Mouse (Mus musculus): ENCODE measurements at regions not wholly inside any gene's neighbourhood (a gene's known extent, or its start where the extent isn't known, plus 50 kb on each side); places are given as distances from the start of the nearest gene placed in this dataset.

DNA sequence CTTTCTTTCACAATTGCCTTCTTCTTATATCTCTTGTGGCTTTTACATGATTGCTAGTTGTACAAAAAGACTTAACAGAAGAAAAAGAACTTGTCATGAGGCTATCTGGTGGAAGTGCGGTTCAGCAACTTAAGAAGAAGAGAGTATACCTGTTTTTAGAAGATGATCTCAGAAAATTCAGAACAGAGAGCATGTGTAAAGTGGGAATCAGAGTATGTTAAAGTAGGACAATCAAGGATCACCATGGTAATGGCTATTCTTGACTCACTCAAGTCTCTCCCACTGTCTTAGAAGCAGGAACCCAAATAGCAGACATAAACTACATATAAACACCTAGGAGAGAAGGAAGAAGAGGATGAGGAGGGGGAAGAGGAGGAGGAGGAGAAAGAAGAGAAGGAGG lies 857.9 kb upstream of the Nr2f1 start:
- no peak for DNase-seq (ENCODE audit: low spot score)

DNA sequence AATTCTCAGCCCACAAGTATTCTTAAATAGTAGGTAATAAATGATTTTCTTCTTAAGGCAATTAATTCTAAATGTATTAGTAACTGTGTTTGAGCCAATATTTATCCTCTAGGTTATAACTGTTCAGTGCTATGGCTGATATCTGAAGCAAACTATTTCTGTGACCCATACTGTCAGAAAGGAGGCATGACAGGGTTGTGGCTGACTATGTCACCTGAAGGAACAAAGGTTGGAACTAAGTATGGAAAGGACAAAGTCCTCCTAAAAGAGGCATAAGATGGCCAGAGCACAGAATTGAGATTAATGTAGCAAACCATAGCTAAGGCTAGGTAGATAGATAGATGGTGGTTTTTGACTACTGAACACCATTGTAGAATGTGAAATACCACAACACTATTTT lies 854.9 kb upstream of the Nr2f1 start:
- DNase-seq (ENCODE audit: low spot score): no peak

DNA sequence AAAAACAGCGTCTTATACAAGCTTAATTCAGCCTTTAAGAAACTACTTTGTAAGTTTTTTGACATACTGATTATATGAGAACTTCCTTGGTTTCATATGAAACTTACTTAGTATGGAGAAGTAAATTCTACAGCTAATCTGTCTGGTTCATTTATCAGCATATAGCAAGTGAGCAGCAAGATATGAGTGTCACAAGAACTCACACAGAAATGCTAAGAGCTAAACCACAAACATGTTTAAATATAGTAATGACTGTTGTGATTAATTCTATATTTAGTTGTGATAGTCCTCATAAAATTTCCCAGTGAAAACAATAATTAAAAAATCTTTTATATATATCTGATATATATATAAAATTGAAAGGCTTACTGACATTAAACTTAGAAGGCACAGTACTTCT lies 853.9 kb upstream of the Nr2f1 start:
- DNase-seq (ENCODE audit: low spot score): no peak

DNA sequence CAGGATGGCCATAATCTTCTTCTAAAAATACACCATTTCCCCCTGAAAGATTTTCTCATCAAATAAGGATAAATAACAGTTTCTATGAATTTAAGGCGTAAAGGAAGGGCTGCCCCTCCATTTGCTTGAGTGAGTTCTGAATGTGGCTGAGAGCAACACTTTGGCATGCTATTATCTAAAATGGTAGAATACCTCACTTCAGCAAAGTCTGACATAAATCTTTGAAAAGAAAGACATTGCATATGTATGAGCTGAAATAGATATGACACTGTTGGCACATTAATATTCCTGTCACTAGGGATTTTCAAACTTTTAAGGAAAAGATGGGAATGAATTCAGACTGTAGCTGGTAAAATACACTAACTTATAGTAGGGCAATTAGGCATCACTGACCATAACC lies 847.7 kb upstream of the Nr2f1 start:
- DNase-seq (ENCODE audit: low spot score): no peak

DNA sequence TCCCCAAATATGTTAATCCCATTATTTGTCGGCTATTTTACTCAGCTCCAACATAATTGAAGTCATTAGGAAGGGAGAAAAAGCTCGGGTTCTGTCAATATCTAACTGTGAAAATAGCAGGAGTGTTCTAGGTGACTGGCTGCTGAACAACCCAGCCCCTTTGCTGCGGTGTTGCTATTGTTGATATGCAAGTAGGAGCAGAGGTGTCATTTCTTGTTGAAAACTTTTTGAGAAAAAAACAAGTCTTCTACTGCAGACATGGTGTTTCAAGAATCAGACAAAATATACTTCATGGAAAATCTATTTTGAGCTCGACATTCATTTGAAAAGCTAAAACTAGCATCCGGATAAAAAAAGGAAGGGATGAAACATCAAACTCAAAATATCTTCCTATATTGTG lies 845.1 kb upstream of the Nr2f1 start:
- no peak for DNase-seq (ENCODE audit: low spot score)

DNA sequence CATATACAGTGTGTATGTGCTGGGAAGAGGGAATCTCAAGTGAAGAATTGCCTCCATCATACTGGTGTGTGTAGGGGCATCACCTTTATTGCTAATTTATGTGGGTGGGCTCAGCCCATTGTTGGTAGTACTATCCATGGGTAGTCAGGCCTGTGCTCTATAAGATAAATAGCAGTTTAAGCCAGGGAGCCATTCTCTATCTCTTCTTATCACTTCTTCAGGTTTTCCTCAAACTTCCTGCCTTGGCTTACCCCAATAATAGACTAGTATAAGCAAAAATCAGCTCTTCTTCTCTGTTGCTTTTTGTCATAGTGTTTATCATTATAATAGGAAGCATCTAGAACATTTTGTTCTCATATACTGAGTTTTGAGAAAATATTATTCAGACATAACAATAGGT lies 838.3 kb upstream of the Nr2f1 start:
- no peak for DNase-seq (ENCODE audit: low spot score)

DNA sequence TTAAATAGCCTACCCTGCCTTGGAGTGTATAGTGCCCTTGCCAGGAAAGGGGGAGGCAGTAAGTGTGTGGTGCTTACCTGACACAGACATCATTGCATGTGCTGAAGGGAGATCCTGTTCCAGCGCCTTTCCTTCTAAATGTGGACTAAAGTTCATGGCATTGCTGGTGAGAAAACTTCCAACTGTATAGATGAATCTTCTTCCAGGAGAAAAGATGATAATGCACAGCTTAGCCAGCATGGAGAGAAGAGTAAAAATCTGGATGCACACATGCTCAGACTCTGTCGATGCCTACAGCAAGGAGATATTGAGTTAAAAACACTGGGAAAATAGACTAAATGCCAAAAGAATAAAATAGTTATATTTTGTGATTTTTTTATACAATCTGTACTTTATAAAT lies 835.7 kb upstream of the Nr2f1 start:
- no peak for DNase-seq (ENCODE audit: low spot score)

DNA sequence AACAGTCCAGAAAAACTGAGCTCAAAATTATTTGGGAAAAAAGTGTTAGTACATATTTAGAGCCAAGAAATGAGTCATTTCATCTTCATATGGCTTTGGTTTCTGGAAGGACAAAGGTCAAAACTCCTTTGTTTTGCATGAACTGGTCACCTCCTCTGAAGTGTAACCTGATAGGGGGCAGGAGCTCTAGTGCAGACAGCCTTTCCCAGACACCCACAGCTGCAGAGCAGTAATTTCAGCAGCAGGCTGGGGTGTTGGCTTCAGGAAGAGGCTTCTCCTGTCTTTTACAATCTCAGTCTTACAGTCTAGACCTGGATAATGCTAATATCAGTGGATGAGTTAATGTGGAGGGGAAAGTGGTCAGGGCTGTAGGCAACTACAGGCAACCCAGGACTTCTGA lies 830.4 kb upstream of the Nr2f1 start:
- no peak for DNase-seq (ENCODE audit: low spot score)

DNA sequence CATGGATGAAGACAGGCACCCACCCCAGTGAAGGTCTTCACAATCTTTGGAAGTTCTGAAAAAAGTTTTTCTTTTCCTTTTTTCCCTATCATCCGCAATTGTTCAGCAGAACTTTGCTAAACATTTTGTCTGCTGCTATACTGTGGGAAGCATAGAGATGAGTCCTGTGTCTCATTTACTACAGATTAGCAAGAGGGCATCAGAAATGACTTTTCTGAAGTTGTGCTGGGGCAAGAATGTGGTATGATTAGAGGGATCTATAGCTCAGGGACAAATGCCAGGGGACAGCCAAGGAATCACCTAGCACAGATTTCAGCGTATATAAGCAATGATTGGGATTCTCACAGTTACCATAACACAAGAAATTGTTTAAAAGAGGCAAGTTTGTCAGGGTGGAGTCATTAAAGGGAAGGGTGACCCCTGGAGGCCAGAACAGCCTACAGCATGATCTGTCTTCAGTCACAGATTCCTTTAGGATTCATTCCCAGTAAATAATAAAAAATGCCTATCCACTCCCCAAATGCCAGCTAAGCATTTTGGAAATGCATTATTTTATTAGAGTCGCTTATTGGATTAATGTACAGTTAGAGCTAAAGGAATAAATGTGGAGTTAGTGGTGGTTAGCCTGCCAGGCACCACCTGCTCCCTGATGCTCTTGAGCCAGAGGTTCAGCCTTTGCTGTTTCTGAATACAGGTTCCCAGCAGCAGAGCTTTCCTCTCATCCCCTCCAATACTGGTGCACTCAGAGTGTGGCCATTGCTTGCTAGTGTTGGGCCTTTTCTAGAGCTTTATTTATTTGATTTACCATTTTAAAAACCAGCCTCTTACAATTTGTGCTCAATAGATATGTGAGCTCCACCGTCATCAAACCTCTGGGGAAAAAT lies 828.6 kb upstream of the Nr2f1 start:
- DNase-seq (ENCODE audit: low spot score): peak; percentile 52

DNA sequence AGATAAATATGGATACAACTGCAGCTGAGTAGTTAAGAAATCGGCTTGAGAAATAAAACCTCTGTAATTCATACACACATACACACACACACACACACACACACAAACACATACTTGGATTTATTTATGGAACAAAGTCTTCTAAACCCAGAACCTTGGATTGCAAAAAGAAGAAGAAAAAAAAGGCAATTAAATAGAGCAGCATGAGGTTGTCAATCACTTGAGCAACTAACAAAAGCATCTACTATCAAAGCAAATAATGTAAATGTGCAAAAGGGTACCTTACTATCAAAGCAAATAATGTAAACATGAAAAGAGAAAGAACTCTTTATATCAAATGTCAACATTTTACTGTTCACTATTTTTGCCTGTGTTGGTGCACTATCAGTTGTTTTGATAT lies 826.1 kb upstream of the Nr2f1 start:
- DNase-seq (ENCODE audit: low spot score): no peak

DNA sequence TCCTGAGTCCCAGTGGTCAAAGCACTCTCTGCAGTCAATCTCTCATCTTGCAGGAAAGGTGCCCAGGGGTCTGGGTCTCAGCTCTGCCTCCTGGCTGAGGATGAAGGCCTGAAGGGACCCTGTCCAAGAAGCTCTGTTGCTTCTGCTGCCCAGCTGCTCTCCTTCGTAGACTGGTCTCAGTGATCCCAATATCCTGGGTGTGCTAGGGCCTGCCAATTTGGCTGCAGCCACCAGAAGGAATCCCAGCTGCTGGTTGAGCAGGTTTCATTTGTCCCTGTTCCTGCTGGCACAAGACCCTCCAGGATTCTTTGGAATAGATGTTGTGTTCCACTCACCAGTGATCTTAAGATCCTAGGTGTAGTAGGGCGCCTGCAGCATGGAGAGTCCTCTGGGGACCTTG lies 818.5 kb upstream of the Nr2f1 start:
- DNase-seq (ENCODE audit: low spot score): no peak

DNA sequence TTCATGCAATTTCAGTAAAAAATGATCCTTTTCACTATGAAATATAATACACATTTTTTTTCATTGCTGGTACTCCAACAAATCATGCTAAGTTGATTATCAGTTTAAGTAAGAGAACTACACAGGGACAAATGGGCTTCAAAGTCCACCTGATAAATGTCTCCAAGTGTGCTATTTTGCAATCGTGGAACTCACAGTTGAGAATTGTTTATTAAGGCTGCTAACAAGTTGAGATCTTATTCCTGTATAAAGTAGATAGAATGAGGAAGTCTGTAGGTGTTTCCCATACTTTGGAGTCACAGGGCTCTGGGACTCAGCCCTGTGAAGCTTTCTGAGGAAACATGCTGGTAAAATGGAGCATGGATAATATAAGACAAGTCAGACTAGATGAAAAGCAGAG lies 803.8 kb upstream of the Nr2f1 start:
- DNase-seq (ENCODE audit: low spot score): no peak

DNA sequence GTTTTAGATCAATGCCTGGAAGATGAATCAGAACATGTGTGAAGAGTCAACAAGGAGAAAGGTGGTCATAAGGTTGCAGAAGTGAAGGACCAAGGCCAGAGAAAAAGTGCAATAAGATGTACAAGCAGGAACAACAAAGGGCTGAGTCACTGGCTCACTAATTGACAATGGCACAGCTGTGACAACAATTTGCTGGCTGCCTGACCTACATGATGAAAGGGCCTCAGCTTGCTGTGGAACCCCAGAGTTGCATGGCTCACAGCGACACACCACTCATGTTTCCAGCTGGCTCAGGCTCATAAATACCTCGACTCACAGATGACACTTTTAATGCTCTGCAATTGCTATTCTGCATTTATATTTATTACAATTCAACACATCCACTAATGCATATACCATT lies 799.3 kb upstream of the Nr2f1 start:
- no peak for DNase-seq (ENCODE audit: low spot score)

DNA sequence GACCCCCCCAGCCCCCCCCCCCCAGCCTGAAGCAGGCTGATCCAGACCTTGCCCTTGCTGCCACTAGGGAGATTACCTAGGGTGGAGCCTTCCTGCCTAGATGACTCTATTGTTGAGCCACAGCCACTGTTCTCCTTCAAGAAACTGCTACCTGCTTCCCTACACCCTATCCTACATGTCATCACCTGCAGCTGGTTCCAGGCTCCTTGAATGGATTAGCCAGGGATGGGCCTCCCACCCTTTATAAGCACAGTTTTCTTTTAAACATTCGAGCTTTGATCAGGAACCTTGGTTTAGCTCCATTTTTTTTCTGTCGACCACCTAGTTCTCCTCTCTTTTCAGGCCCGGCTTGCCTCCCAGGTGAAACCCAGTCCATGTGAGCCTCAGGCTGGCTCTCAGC lies 792.8 kb upstream of the Nr2f1 start:
- no peak for DNase-seq (ENCODE audit: low spot score)

DNA sequence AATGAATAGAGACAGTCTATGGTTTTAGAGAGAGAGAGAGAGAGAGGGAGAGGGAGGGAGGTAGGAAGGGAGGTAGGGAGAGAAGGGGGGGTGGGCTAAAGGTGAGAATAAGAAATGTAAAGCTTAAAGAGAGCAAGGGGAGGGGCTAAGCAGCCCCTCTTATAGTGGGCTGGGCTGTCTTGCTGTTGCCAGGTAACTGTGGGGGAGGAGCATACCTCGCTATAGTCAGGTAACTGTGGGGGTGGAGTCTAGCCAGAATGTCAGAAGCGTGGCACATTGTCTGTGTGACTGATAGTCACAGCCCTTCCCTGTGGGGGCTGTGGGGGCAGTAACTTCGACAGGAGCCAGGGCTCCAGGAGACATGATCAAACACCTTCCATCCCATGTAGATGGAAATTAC lies 786.4 kb upstream of the Nr2f1 start:
- no peak for DNase-seq (ENCODE audit: low spot score)

DNA sequence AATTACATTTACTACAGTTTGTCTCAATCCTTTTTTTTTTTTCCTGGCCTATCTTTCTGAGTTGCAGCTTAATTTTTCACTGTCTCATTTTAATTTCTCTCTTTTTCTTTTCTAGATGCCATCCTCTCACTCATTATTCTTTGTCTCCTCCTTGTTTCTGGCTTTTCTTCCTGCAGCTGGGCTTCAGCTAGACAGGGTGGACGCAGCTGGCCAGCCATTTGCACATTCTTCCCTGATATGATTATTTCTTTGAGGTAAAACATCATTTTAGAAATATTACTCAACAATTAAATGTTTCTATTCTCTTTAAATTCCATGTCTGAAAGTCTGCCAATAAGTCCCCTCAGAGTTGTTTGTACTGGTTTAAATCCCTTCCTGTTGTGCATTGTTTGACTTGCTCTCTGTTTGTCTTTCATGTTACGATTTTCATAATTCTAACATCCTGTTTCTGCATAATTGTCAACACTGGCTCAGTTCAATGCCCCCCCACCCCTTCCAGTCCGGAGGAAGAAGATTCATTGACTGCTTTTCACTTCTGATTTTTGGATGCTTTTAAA lies 777.7 kb upstream of the Nr2f1 start:
- DNase-seq (ENCODE audit: low spot score): no peak

DNA sequence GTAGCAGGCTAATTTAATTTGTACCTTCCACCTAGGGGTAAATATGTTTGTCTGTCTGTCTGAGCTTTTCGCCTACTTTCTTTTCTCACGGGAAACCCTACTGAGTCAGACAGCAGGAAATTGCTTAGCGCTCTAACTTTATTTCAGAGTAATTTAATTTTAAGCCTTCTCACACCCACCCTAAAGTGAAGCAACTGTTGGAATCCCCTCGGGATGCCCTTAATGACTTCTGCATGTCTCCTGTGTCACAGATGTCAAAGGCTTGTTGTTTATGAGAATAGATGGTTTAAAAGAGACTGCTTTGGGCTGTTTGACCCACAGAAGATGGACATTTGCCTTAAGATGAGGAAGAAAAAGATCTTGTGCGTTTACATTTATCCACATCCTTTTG lies 738.8 kb upstream of the Nr2f1 start:
- no peak for DNase-seq (ENCODE audit: low spot score)

DNA sequence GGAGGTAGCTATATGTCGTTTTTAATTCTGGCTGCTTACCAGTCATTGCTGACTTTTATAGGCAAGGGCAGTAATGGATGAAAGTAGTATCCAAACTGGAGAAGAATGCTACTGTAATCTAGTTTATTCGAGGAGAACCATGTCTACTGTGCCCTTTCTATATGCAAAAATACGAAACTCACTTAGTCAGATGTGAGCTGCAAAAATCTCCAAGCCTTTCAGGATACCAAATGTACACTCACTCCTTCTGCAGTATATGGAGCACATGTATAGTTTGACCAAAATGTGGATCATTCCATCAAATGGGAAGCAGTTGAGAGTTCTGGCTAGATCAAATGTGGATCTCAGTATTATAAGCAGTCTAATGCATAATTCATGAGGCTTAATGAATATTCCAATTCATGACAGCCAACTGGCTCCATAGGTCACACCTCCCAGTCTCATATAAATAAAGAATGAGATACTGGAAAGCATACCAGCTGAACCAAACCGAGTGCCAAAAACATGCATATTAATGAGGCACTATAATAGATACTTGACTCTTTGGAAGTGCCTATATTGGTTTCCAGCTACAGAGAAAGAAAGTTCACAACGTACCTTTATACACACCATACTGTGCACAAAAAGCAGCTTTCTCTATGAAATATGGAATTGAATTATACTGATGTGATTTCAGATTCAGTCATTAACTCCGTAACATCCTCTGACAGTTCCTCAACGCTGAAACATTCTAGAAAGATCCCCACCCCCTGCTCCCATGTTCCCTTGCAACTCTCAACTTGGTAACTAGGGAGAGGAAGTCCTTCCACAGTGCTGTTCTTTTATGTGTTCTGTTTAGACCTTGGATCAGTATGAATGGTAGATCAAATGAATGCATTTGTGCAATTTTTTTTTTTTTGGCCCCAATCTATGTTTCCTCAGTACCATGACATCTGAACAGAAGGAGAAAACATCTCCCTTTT lies 738.1 kb upstream of the Nr2f1 start:
- DNase-seq (ENCODE audit: low spot score): no peak

DNA sequence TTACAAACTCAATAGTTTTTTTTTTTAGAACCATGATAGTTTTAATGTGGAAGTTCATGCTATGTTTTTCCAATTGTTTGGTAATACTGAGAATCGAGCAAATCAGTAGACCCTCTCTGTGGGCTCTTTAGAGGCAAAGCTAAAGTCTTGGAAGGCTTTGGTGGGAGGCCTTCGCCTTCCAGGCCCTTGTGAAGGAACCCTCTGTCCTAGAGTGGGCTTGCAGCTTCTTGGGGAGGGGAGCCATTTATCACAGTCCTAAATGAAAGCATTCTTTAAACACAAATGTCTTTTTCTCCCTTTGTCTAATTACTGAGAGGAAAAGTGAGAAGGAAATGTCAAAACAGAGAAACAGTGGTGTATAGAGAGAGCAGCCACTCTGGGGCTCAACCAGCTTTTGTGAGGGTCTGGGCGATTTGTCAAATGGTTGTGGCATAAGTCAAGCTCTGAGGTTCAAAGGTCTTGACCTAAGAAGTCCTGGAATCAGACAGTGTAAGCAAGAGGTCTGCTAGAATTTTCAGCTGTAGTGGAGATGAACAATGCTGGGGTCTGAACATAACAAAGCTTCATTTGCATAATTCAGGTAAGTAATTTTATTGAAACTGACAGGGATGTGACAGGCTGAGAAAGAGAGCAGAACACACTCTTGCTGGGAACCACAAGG lies 736.6 kb upstream of the Nr2f1 start:
- no peak for DNase-seq (ENCODE audit: low spot score)

DNA sequence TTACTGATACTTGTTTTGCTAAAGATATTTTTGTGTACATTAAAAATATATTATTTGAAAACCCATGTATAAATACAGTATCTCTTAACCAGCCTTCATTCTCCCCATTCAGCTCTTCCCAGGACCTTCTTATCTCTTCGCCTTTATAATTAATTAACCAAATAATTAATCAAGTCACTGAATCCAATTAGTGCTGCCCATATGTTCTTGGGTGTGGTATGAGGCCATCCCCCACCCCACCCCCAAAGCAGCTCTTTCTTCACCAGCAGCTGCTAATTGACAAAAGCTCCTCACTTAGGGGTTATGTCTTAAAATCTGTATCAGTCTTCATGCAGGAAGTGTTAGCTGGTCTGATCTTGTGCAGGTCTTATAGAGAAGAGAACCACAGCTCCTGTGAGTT lies 728.8 kb upstream of the Nr2f1 start:
- no peak for DNase-seq (ENCODE audit: low spot score)

DNA sequence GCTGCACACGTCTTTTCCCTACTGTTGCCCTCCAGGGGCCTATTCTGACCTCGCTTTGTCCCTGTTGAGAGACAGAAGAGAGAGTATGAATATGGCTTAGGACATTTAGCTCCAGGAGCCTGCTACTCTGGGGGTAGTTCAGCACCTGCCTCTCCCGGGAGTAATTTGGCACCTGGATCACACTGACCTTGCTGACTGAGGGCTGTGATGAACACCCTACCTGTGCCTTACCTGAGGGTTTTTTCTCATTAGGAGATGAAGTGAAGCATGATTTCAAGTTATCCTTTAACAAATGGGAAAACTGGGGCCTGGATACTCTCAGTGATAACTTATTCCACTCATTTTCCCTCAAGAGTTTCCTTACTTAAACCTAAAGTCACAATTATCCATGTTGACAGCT lies 721.2 kb upstream of the Nr2f1 start:
- no peak for DNase-seq (ENCODE audit: low spot score)

DNA sequence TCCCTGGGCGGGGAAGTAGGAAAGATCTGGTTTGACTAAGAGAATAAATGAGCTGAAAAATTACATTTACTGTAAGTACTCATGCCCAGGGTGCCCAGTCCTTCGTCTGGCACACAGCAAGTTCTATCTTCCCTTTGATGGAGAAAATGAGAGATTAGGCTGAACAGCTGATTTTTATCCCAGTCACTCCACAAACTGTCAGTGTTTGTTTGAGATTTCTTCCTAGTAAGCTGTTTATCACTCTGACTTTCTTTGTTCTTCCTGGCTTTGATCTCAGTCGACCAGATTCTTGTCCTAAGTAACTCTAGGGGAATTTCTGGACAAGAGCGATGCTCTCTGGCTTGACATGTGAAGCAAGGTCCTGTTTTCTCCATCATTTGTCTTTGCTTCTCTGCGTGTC lies 710.3 kb upstream of the Nr2f1 start:
- no peak for DNase-seq (ENCODE audit: low spot score)
